Mouse (Mus musculus): ENCODE measurements around the gene Tgfbr1. TPM values are rescaled to one million over a fixed set of nuclear protein-coding genes. Genes with fewer than 3 reads are reported as not detected.

Gene Tgfbr1
- polyA plus RNA-seq, 2 experiments, result 35.1 to 43.0 TPM

DNA sequence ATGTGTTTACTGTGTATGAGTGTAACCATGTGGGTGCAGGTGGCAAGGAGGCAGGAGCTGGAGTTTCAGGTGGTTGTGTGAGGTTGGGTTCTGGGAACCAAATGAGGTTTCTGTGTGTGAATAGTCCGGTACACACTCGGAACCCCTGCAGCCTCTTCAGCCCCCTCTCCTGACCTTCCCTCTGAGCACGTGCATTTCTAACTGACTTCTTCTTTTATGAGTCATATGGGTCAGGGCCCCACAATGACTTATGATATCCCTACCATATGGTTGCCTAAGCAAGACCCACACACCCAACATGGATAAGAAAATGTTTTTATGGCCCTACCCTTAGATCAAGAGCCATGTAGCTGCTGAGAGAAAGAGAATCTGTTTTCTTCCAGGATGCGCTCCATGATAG lies 6.0 kb upstream of the Tgfbr1 start:
- 71% methylated on average over 4 of the region's 4 CpGs for WGBS
- no peak overlapping the region for H3K4me3 ChIP-seq (replicated peaks; ENCODE audit: low read length)
- H3K27ac ChIP-seq (replicated peaks; ENCODE audit: low read depth, low read length), result no peak overlapping the region
- H3K9me3 ChIP-seq (ENCODE audit: control insufficient read depth, low read length), result no peaks in the 10 kb centered on the region
- DNase-seq (ENCODE audit: low spot score) (no peak), ATAC-seq (ENCODE audit: low FRiP score, low read depth) (no peak)
- TF ChIP-seq POLR2A (IDR thresholded peaks at IDR 0.05; ENCODE audit: borderline replicate concordance, extremely low read depth, insufficient read depth, insufficient read length), result no peak
- H3K4me2 ChIP-seq (replicated peaks; ENCODE audit: low read depth, low read length, severe bottlenecking), result no peak overlapping the region
- H3K9ac ChIP-seq (ENCODE audit: low read depth, low read length, severe bottlenecking), result no peak overlapping the region
- peaks cover 21% of the 10 kb centered on the region for H3K4me1 ChIP-seq (ENCODE audit: control insufficient read depth, insufficient read depth, low read length)
- H3K27me3 ChIP-seq (ENCODE audit: control insufficient read depth, insufficient read depth, low read length), result no peaks in the 10 kb centered on the region
- H3K36me3 ChIP-seq (ENCODE audit: control insufficient read depth, insufficient read depth, low read length), result no peaks in the 10 kb centered on the region

GRCm38 (mm10) chr4:47349759-47350158 lies 3.3 kb upstream of the Tgfbr1 start:
- no peak overlapping the region for H3K4me3 ChIP-seq (replicated peaks; ENCODE audit: low read length)
- DNase-seq (ENCODE audit: low spot score), result no peak
- H3K9ac ChIP-seq (ENCODE audit: low read depth, low read length, severe bottlenecking), result no peak overlapping the region
- no peak overlapping the region for H3K27ac ChIP-seq (replicated peaks; ENCODE audit: low read depth, low read length)
- no peak for ATAC-seq (ENCODE audit: low FRiP score, low read depth)
- no peaks in the 10 kb centered on the region for H3K9me3 ChIP-seq (ENCODE audit: control insufficient read depth, low read length)
- H3K27me3 ChIP-seq (ENCODE audit: control insufficient read depth, insufficient read depth, low read length), result no peaks in the 10 kb centered on the region
- TF ChIP-seq POLR2A (IDR thresholded peaks at IDR 0.05; ENCODE audit: borderline replicate concordance, extremely low read depth, insufficient read depth, insufficient read length), result no peak
- 52% methylated on average over 6 of the region's 6 CpGs for WGBS
- H3K36me3 ChIP-seq (ENCODE audit: control insufficient read depth, insufficient read depth, low read length), result no peaks in the 10 kb centered on the region
- peaks cover 25% of the 10 kb centered on the region for H3K4me1 ChIP-seq (ENCODE audit: control insufficient read depth, insufficient read depth, low read length)
- H3K4me2 ChIP-seq (replicated peaks; ENCODE audit: low read depth, low read length, severe bottlenecking), result no peak overlapping the region

DNA sequence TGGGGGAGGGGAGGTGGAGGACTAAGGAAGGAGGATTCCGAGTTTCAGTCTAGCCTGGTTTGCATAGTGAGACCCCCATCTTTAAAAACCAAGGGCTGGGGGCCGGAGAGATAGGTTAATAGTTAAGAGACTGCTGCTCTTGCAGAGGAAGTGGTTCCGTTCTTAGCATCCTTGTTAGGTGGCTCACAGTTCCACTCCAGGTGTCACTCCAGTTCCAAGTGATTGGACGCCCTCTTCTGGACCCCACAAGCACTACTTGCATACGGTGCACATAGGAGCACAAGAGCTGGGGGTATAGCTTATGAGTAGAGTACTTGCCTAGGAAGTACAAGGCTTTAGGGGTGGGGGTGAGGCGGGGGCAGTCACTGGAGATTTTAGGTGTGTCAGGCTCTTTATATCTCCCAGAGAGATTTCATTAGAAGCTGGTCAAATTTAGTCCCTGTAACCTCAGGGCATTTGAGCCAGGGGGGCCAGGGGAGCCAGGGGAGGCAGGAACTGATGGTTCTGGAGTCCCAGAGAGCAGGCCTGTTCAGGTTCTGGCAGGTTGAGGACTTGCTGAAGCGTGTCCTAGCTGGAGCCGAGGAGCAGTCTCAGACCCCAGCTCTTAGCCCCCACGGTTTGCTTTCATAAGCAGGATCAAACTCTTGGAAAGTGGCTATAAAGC lies 1.5 kb upstream of the Tgfbr1 start:
- Histone ChIP-seq H3K4me1 (ENCODE audit: control insufficient read depth, insufficient read depth, low read length) (peaks cover 29% of the 10 kb centered on the region), H3K9me3 (ENCODE audit: control insufficient read depth, low read length) (no peaks in the 10 kb centered on the region), H3K36me3 (ENCODE audit: control insufficient read depth, insufficient read depth, low read length) (no peaks in the 10 kb centered on the region), H3K9ac (ENCODE audit: low read depth, low read length, severe bottlenecking) (no peak overlapping the region), H3K27me3 (ENCODE audit: control insufficient read depth, insufficient read depth, low read length) (no peaks in the 10 kb centered on the region), H3K27ac (replicated peaks; ENCODE audit: low read depth, low read length) (no peak overlapping the region; the same call in 1 of the 2 replicates), H3K4me2 (replicated peaks; ENCODE audit: low read depth, low read length, severe bottlenecking) (peak overlapping the region; percentile 95), H3K4me3 (replicated peaks; ENCODE audit: low read length) (peak overlapping the region; percentile 97)
- 24% methylated on average over 9 of the region's 9 CpGs for WGBS
- TF ChIP-seq POLR2A (IDR thresholded peaks at IDR 0.05; ENCODE audit: borderline replicate concordance, extremely low read depth, insufficient read depth, insufficient read length), result no peak
- ATAC-seq (ENCODE audit: low FRiP score, low read depth) (no peak), DNase-seq (ENCODE audit: low spot score) (peak; percentile 51)

- TF ChIP-seq POLR2A (IDR thresholded peaks at IDR 0.05; ENCODE audit: borderline replicate concordance, extremely low read depth, insufficient read depth, insufficient read length), result no peak
- Histone ChIP-seq H3K4me1 (ENCODE audit: control insufficient read depth, insufficient read depth, low read length) (peaks cover 29% of the 10 kb centered on the region), H3K9me3 (ENCODE audit: control insufficient read depth, low read length) (no peaks in the 10 kb centered on the region), H3K4me2 (replicated peaks; ENCODE audit: low read depth, low read length, severe bottlenecking) (peak overlapping the region; percentile 95), H3K4me3 (replicated peaks; ENCODE audit: low read length) (peak overlapping the region; percentile 97), H3K36me3 (ENCODE audit: control insufficient read depth, insufficient read depth, low read length) (no peaks in the 10 kb centered on the region), H3K9ac (ENCODE audit: low read depth, low read length, severe bottlenecking) (peak overlapping the region; percentile 68), H3K27ac (replicated peaks; ENCODE audit: low read depth, low read length) (peak overlapping the region; percentile 82), H3K27me3 (ENCODE audit: control insufficient read depth, insufficient read depth, low read length) (no peaks in the 10 kb centered on the region)
- under 1% methylated on average over 30 of the region's 32 CpGs for WGBS
- DNase-seq (ENCODE audit: low spot score) (peak; percentile 68), ATAC-seq (ENCODE audit: low FRiP score, low read depth) (peak; percentile 10; the same call in 1 of the 2 replicates)
Measured at GRCm38 (mm10) chr4:47352061-47352661, 861 bp upstream of the Tgfbr1 start.

- peaks cover 29% of the 10 kb centered on the region for H3K4me1 ChIP-seq (ENCODE audit: control insufficient read depth, insufficient read depth, low read length)
- no peaks in the 10 kb centered on the region for H3K36me3 ChIP-seq (ENCODE audit: control insufficient read depth, insufficient read depth, low read length)
- H3K9me3 ChIP-seq (ENCODE audit: control insufficient read depth, low read length), result no peaks in the 10 kb centered on the region
- no peak for TF ChIP-seq POLR2A (IDR thresholded peaks at IDR 0.05; ENCODE audit: borderline replicate concordance, extremely low read depth, insufficient read depth, insufficient read length)
- no peaks in the 10 kb centered on the region for H3K27me3 ChIP-seq (ENCODE audit: control insufficient read depth, insufficient read depth, low read length)
- peak overlapping the region; percentile 89 for H3K9ac ChIP-seq (ENCODE audit: low read depth, low read length, severe bottlenecking)
- peak overlapping the region; percentile 97 for H3K4me3 ChIP-seq (replicated peaks; ENCODE audit: low read length)
- peak overlapping the region; percentile 96 for H3K27ac ChIP-seq (replicated peaks; ENCODE audit: low read depth, low read length)
- H3K4me2 ChIP-seq (replicated peaks; ENCODE audit: low read depth, low read length, severe bottlenecking), result peak overlapping the region; percentile 95
- 0% methylated on average over 46 of the region's 73 CpGs for WGBS
- ATAC-seq (ENCODE audit: low FRiP score, low read depth), result peak; percentile 73
- DNase-seq (ENCODE audit: low spot score), result no peak
Measured at GRCm38 (mm10) chr4:47353416-47354111, 542 bp downstream of the Tgfbr1 start.

Data from limb, embryonic 14.5 days (tissue).